Mouse (Mus musculus): ENCODE data around the gene Cdkl5. TPM values are rescaled to one million over a fixed set of nuclear protein-coding genes. Genes with fewer than 3 reads are reported as not detected.

The Cdkl5 gene
- total RNA-seq, 1 experiment, result 4.3 TPM

DNA sequence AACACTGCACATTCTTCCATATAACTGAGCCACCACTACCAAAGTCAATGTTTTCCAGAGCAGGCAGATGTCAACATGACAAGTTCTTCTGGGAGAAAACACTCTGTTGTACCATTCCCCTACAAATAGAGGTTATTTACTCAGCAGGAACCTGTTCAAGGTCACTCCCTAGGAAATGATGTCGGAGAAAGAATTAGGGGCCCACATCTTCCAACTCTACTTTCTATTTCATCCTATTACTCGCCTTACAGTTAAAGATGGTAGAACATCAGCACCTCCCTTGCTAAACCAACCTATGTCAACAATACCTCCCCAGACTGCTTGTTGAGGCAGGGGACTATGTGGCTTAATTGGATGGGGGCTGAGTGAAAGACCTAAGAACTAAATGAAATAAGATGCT lies 226.8 kb downstream of the Cdkl5 start, which contains the start of gene Rs1:
Gene Rs1 (plus strand): TSS at position 301 of the 400 bp plus-strand sequence.
- H3K9ac ChIP-seq (ENCODE audit: insufficient read depth, low read depth, low read length, poor library complexity, severe bottlenecking), result no peak within 1 kb of the TSS
- TF ChIP-seq MAFK (IDR thresholded peaks at IDR 0.05; ENCODE audit: insufficient read depth, low read depth, low read length) (no peak), ZC3H11A (IDR thresholded peaks at IDR 0.05; ENCODE audit: borderline replicate concordance, low read depth, low read length) (no peak), HCFC1 (IDR thresholded peaks at IDR 0.05; ENCODE audit: borderline replicate concordance, insufficient read depth, low read length) (no peak), ZNF384 (IDR thresholded peaks at IDR 0.05; ENCODE audit: low read depth, low read length) (no peak), CHD2 (IDR thresholded peaks at IDR 0.05; ENCODE audit: low read depth, low read length) (no peak)
- no peak within 1 kb of the TSS for H3K4me3 ChIP-seq (ENCODE audit: insufficient read depth in 1 of 2, low read depth in 1 of 2, low read length in 2 of 2, poor library complexity in 1 of 2, severe bottlenecking in 1 of 2)
- no peak for DNase-seq (ENCODE audit: low read depth, low spot score)
- H3K9me3 ChIP-seq (ENCODE audit: control insufficient read depth, insufficient read depth, low read depth, low read length), result no peaks in the 10 kb centered on the region
- in situ Hi-C loops (cut with MboI; ENCODE audit: low sequenced_read_pairs in 2 of 2, unreplicated experiment in 2 of 2), result no loop called here
- no peak within 1 kb of the TSS for H3K27ac ChIP-seq (ENCODE audit: insufficient read depth, low read depth, low read length, poor library complexity, severe bottlenecking)
- no peaks in the 10 kb centered on the region for H3K36me3 ChIP-seq (ENCODE audit: control insufficient read depth, insufficient read depth, low read length, poor library complexity, severe bottlenecking)
- no peaks in the 10 kb centered on the region for H3K4me1 ChIP-seq (ENCODE audit: control insufficient read depth in 2 of 2, insufficient read depth in 2 of 2, low read length in 2 of 2, poor library complexity in 1 of 2)

DNA sequence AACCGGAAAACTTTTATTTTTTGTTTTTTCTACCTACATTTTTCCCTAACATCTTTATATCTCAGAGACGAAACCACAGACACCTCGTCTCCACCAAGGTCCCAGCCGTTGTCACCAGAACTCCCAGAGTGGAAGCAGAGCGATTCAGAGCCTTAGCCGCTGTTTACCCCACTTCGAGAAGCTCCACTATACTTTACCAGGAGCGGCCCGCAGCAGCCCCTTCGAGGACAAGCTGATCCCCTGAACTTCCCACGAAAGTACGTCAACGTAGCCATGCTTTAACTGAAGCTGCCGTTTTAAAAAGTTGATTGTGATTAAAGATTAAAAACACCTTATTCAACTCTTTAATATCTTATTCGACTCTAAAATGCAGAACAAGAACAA lies 228.3 kb downstream of the Cdkl5 start:
- H3K4me1 ChIP-seq (ENCODE audit: control insufficient read depth in 2 of 2, insufficient read depth in 2 of 2, low read length in 2 of 2, poor library complexity in 1 of 2), result no peaks in the 10 kb centered on the region

DNA sequence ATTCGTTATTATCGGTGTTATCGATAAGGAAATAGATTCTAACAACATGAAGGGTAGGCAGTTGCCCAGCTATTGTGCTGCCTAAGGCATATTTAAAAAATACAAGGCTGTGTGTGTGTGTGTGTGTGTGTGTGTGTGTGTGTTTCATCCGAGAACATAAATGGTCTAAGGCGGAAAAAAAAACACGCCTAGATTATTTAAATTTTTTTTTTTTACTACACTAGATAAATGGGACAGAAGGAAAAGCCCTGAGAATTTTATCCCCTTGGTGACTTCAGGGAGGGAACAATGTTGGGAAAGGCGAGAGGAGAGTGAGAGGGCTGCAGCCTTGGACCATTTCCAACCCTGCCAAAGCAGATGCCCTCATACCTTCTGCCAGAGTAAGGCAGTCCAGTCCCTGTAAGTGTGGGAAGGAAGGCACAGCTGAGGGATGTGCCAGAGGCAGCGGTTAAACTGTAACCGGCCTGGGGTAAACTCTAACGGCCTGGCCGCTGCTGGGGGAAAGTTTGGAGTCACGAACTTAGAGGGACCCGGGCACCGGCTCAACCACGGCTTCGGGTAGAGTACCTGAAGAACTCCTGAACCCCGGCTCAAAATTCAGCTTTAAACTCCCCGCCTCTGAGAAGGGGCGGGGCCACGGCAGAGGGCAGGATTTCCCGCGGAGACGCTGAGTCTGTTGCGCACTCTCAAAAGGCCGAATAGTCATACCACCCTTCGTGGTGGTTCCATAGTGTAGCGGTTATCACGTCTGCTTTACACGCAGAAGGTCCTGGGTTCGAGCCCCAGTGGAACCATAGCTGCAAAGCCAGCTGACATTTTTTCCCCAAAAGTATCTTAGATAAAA lies 228.9 kb downstream of the Cdkl5 start:
- peak overlapping the region; percentile 83 for H3K9ac ChIP-seq (ENCODE audit: insufficient read depth, low read depth, low read length, poor library complexity, severe bottlenecking)
- no peak overlapping the region for H3K27ac ChIP-seq (ENCODE audit: insufficient read depth, low read depth, low read length, poor library complexity, severe bottlenecking)
- H3K4me1 ChIP-seq (ENCODE audit: control insufficient read depth in 2 of 2, insufficient read depth in 2 of 2, low read length in 2 of 2, poor library complexity in 1 of 2), result no peaks in the 10 kb centered on the region
- peak overlapping the region; percentile 70 to 73 for H3K4me3 ChIP-seq (ENCODE audit: insufficient read depth in 1 of 2, low read depth in 1 of 2, low read length in 2 of 2, poor library complexity in 1 of 2, severe bottlenecking in 1 of 2)
- TF ChIP-seq MAFK (IDR thresholded peaks at IDR 0.05; ENCODE audit: insufficient read depth, low read depth, low read length) (peak; percentile 84), CHD2 (IDR thresholded peaks at IDR 0.05; ENCODE audit: low read depth, low read length) (no peak)
- H3K36me3 ChIP-seq (ENCODE audit: control insufficient read depth, insufficient read depth, low read length, poor library complexity, severe bottlenecking), result no peaks in the 10 kb centered on the region
- in situ Hi-C loops (cut with MboI; ENCODE audit: low sequenced_read_pairs in 2 of 2, unreplicated experiment in 2 of 2), result no loop called here
- H3K9me3 ChIP-seq (ENCODE audit: control insufficient read depth, insufficient read depth, low read depth, low read length), result no peaks in the 10 kb centered on the region
- peak; percentile 47 for DNase-seq (ENCODE audit: low read depth, low spot score)

More for the DNA sequence above, 228.3 kb downstream of the Cdkl5 start:
- H3K4me3 ChIP-seq (ENCODE audit: insufficient read depth in 1 of 2, low read depth in 1 of 2, low read length in 2 of 2, poor library complexity in 1 of 2, severe bottlenecking in 1 of 2), result peak overlapping the region; percentile 59 to 70
- no peaks in the 10 kb centered on the region for H3K36me3 ChIP-seq (ENCODE audit: control insufficient read depth, insufficient read depth, low read length, poor library complexity, severe bottlenecking)
- no peaks in the 10 kb centered on the region for H3K9me3 ChIP-seq (ENCODE audit: control insufficient read depth, insufficient read depth, low read depth, low read length)
- peak; percentile 6 for DNase-seq (ENCODE audit: low read depth, low spot score)
- in situ Hi-C loops (cut with MboI; ENCODE audit: low sequenced_read_pairs in 2 of 2, unreplicated experiment in 2 of 2), result no loop called here
- H3K27ac ChIP-seq (ENCODE audit: insufficient read depth, low read depth, low read length, poor library complexity, severe bottlenecking), result no peak overlapping the region
- H3K9ac ChIP-seq (ENCODE audit: insufficient read depth, low read depth, low read length, poor library complexity, severe bottlenecking), result peak overlapping the region; percentile 51
- TF ChIP-seq CHD2 (IDR thresholded peaks at IDR 0.05; ENCODE audit: low read depth, low read length) (no peak), HCFC1 (IDR thresholded peaks at IDR 0.05; ENCODE audit: borderline replicate concordance, insufficient read depth, low read length) (no peak), ZC3H11A (IDR thresholded peaks at IDR 0.05; ENCODE audit: borderline replicate concordance, low read depth, low read length) (no peak), ZNF384 (IDR thresholded peaks at IDR 0.05; ENCODE audit: low read depth, low read length) (no peak), MAFK (IDR thresholded peaks at IDR 0.05; ENCODE audit: insufficient read depth, low read depth, low read length) (no peak)

DNA sequence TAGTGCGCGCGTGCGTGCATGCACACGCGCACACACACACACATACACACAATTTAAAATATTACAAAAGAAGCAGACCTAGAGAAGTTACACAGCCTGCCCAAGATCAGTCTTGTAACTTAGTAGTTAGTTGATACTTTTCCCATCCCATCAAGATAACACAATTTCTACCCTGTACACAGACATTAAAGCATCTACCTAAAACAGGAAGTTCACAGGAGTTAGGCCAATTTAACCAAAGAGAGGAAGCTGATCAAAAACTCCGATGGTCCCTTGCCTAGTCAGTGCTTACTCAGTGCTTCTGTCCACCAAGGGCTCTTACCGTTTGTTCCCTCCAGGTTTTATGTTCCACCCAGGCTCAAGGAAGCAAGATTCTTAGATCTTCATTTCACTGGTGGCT lies 243.7 kb downstream of the Cdkl5 start:
- in situ Hi-C loops (cut with MboI; ENCODE audit: low sequenced_read_pairs in 2 of 2, unreplicated experiment in 2 of 2), result no loop called here
- Histone ChIP-seq H3K36me3 (ENCODE audit: control insufficient read depth, insufficient read depth, low read length, poor library complexity, severe bottlenecking) (no peaks in the 10 kb centered on the region), H3K4me3 (ENCODE audit: insufficient read depth in 1 of 2, low read depth in 1 of 2, low read length in 2 of 2, poor library complexity in 1 of 2, severe bottlenecking in 1 of 2) (no peak overlapping the region), H3K27ac (ENCODE audit: insufficient read depth, low read depth, low read length, poor library complexity, severe bottlenecking) (no peak overlapping the region), H3K9me3 (ENCODE audit: control insufficient read depth, insufficient read depth, low read depth, low read length) (no peaks in the 10 kb centered on the region), H3K9ac (ENCODE audit: insufficient read depth, low read depth, low read length, poor library complexity, severe bottlenecking) (no peak overlapping the region), H3K4me1 (ENCODE audit: control insufficient read depth in 2 of 2, insufficient read depth in 2 of 2, low read length in 2 of 2, poor library complexity in 1 of 2) (no peaks in the 10 kb centered on the region)
- DNase-seq (ENCODE audit: low read depth, low spot score), result no peak
- TF ChIP-seq ZNF384 (IDR thresholded peaks at IDR 0.05; ENCODE audit: low read depth, low read length), result no peak
- TF ChIP-seq MAFK (IDR thresholded peaks at IDR 0.05; ENCODE audit: insufficient read depth, low read depth, low read length), result no peak
- TF ChIP-seq ZC3H11A (IDR thresholded peaks at IDR 0.05; ENCODE audit: borderline replicate concordance, low read depth, low read length), result no peak
- TF ChIP-seq CHD2 (IDR thresholded peaks at IDR 0.05; ENCODE audit: low read depth, low read length), result no peak
- TF ChIP-seq HCFC1 (IDR thresholded peaks at IDR 0.05; ENCODE audit: borderline replicate concordance, insufficient read depth, low read length), result no peak
